Mouse (Mus musculus) brain, adult 2 months (tissue): ENCODE measurements around the gene Hmgxb4.
A peak's percentile ranks its signal among the peaks of the same experiment; 100 is the strongest.

Experiments
- DNase-seq: peaks from one replicate; pipeline ENCODE4 v3.0.0; 2011; ENCODE audit warnings: low read depth, low spot score

Hmgxb4 gene

GRCm38 (mm10) chr8:75018274-75018972, 25.3 kb downstream of the Hmgxb4 start:
- no peak for DNase-seq

GRCm38 (mm10) chr8:75023660-75024316, 30.6 kb downstream of the Hmgxb4 start:
- no peak for DNase-seq

GRCm38 (mm10) chr8:75025809-75026208, 32.7 kb downstream of the Hmgxb4 start:
- DNase-seq: no peak

- no peak for DNase-seq
Measured at GRCm38 (mm10) chr8:75030453-75031024, 37.4 kb downstream of the Hmgxb4 start.

- no peak for DNase-seq
Measured at GRCm38 (mm10) chr8:75032961-75033360, 39.8 kb downstream of the Hmgxb4 start.

GRCm38 (mm10) chr8:75033511-75034243, 40.5 kb downstream of the Hmgxb4 start, which contains the start of gene Tom1:
Gene Tom1 (plus strand): TSS chr8:75033705.
- peak; percentile 100 for DNase-seq

- DNase-seq: no peak
Measured at GRCm38 (mm10) chr8:75034285-75034684, 41.1 kb downstream of the Hmgxb4 start.

GRCm38 (mm10) chr8:75035640-75036039, 42.5 kb downstream of the Hmgxb4 start:
- no peak for DNase-seq

- DNase-seq: no peak
Measured at GRCm38 (mm10) chr8:75038497-75038896, 45.3 kb downstream of the Hmgxb4 start.

GRCm38 (mm10) chr8:75039754-75040153, 46.6 kb downstream of the Hmgxb4 start:
- no peak for DNase-seq

- DNase-seq: peak; percentile 67
Measured at GRCm38 (mm10) chr8:75042171-75042570, 49.0 kb downstream of the Hmgxb4 start.

GRCm38 (mm10) chr8:75042974-75043373, 49.8 kb downstream of the Hmgxb4 start:
- DNase-seq: no peak

GRCm38 (mm10) chr8:75046303-75046702, 53.1 kb downstream of the Hmgxb4 start:
- peak; percentile 45 for DNase-seq

- no peak for DNase-seq
Measured at GRCm38 (mm10) chr8:75047784-75048183, 54.6 kb downstream of the Hmgxb4 start.

- DNase-seq: no peak
Measured at GRCm38 (mm10) chr8:75053342-75053741, 60.2 kb downstream of the Hmgxb4 start.

- no peak for DNase-seq
Measured at GRCm38 (mm10) chr8:75055673-75056072, 62.5 kb downstream of the Hmgxb4 start.

GRCm38 (mm10) chr8:75060022-75060421, 66.9 kb downstream of the Hmgxb4 start:
- no peak for DNase-seq

GRCm38 (mm10) chr8:75060815-75061214, 67.7 kb downstream of the Hmgxb4 start:
- DNase-seq: no peak

GRCm38 (mm10) chr8:75063290-75063689, 70.1 kb downstream of the Hmgxb4 start:
- no peak for DNase-seq

- DNase-seq: peak; percentile 65
Measured at GRCm38 (mm10) chr8:75064790-75065189, 71.6 kb downstream of the Hmgxb4 start.

GRCm38 (mm10) chr8:75067287-75067686, 74.1 kb downstream of the Hmgxb4 start:
- no peak for DNase-seq

- no peak for DNase-seq
Measured at GRCm38 (mm10) chr8:75070297-75070696, 77.1 kb downstream of the Hmgxb4 start.
